Mouse (Mus musculus) limb, embryonic 11.5 days (tissue): ENCODE measurements at regions not wholly inside any gene's neighbourhood (a gene's known extent, or its start where the extent isn't known, plus 50 kb on each side); places are given as distances from the start of the nearest gene placed in this dataset.

Experiments
- ATAC-seq: fragments of 200-750 bp; cut with Nextera tagmentation; 2 replicates; pipeline ENCODE4 v1.8.0; 2017; ENCODE audit warnings: low read depth; ENCODE audit not compliant: insufficient number of reproducible peaks, low FRiP score, low TSS enrichment
- DNase-seq: peaks from one replicate; pipeline ENCODE4 v3.0.0-alpha.2; 2015; ENCODE audit warnings: low spot score
- H3K27ac ChIP-seq: fragments of 300-500 bp; sonication (generic); replicated peaks from 2 replicates; pipeline ENCODE4 v1.5.1; 2014; ENCODE audit warnings: low read depth, mild to moderate bottlenecking, low read length
- H3K27me3 ChIP-seq: fragments of 300-500 bp; sonication (generic); 2 replicates; pipeline ENCODE4 v1.6.1; 2014; ENCODE audit warnings: mild to moderate bottlenecking, low read length, mixed read lengths; ENCODE audit not compliant: control insufficient read depth, insufficient read depth
- H3K36me3 ChIP-seq: fragments of 300-500 bp; sonication (generic); 2 replicates; pipeline ENCODE4 v1.6.1; 2014; ENCODE audit warnings: mild to moderate bottlenecking, low read length, moderate library complexity, mixed read lengths; ENCODE audit not compliant: control insufficient read depth, insufficient read depth
- H3K4me1 ChIP-seq: fragments of 300-500 bp; sonication (generic); 2 replicates; pipeline ENCODE4 v1.6.1; 2014; ENCODE audit warnings: low read length, mixed read lengths; ENCODE audit not compliant: control insufficient read depth, insufficient read depth
- H3K4me2 ChIP-seq: fragments of 300-500 bp; sonication (generic); 2 replicates; pipeline ENCODE4 v1.6.1; 2014; ENCODE audit warnings: low read depth, mild to moderate bottlenecking, moderate library complexity; ENCODE audit not compliant: severe bottlenecking
- H3K4me3 ChIP-seq: fragments of 300-500 bp; sonication (generic); 2 replicates; pipeline ENCODE4 v1.5.1; 2014; ENCODE audit warnings: low read depth, low read length
- H3K9ac ChIP-seq: fragments of 300-500 bp; sonication (generic); 2 replicates; pipeline ENCODE4 v1.6.1; 2014; ENCODE audit warnings: mild to moderate bottlenecking, low read length
- H3K9me3 ChIP-seq: fragments of 300-500 bp; sonication (generic); 2 replicates; pipeline ENCODE4 v1.6.1; 2016; ENCODE audit warnings: low read length; ENCODE audit not compliant: control insufficient read depth
- WGBS: fragments of 180-500 bp; shearing (Covaris S2); extraction: QIAGEN DNeasy Blood & Tissue Kit; methylation state at CpG from one replicate; pipeline ENCODE4 v1.1.7; 2014; 5-methylcytosine and 5-hydroxymethylcytosine counted together

DNA sequence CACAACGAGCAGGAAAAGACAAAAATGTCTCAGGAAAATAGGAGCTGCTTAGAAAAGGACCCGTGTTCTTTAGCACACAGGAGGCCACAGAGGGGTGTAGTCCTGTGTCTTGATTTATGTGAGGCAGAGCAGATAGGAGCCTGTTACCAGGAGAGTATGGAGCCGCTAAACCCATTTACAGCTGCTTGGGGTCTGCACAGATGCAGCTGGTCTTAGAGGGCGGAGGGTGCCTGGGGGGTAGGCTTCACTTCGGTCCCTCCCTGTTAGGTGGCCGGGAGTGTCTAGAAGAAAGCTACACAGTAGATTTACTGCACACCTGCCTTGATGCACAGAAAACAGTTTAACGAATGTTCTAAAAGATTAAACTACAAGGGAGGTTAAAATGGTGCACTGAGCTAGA, 91.4 kb downstream of the Gadd45g start:
- Histone ChIP-seq H3K27ac (no peak overlapping the region), H3K4me3 (no peak overlapping the region), H3K27me3 (no peaks in the 10 kb centered on the region), H3K4me1 (peaks cover 6% of the 10 kb centered on the region), H3K4me2 (no peak overlapping the region), H3K36me3 (no peaks in the 10 kb centered on the region), H3K9me3 (no peaks in the 10 kb centered on the region), H3K9ac (no peak overlapping the region)
- ATAC-seq (no peak), DNase-seq (no peak)
- 24% methylated on average over 7 of the region's 7 CpGs for WGBS

DNA sequence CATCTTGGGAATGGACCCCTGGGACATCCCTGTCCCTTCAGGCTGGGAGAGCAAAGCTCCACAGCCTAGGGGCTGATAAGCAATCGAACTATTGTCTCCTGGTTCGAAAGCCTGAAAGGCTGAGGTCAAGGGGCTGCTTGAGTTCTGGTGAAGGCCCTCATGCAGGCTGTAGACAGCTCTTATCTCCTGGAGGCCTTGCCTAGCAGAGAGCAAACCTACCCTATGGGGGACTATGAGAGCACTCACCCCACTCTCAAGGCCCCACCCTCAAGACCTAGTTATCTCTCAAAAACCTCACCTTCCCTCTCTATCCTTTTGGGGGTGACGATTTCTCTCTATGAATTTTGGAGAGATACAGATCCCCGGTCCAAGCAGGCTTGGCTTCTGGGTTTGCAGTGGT, 92.8 kb downstream of the Gadd45g start:
- H3K9ac ChIP-seq, result no peak overlapping the region
- no peak overlapping the region for H3K4me3 ChIP-seq
- H3K27ac ChIP-seq, result no peak overlapping the region
- WGBS, result 93% methylated on average over 4 of the region's 4 CpGs
- H3K4me2 ChIP-seq, result no peak overlapping the region
- no peaks in the 10 kb centered on the region for H3K9me3 ChIP-seq
- no peaks in the 10 kb centered on the region for H3K27me3 ChIP-seq
- no peaks in the 10 kb centered on the region for H3K36me3 ChIP-seq
- ATAC-seq (no peak), DNase-seq (no peak)
- H3K4me1 ChIP-seq, result peaks cover 6% of the 10 kb centered on the region

DNA sequence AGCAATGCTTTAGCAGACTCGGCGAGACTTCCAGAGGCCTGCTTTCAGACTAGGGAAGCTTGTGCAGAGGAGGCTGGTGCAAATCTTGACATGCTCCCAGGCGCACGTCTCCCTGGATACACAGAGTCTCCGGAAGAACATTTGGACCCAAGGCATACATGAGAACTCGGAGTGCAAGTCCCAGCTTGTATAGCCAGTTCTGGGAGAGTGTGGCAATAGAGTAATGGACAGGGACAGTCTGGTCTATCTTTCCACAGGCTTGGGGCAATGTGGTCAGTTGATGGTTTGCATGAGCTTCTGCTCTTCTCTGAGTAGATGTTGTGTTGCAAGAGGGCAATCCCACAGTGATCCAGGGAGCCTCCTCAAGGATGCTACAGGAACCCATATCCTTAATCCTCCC, 93.2 kb downstream of the Gadd45g start:
- Histone ChIP-seq H3K9ac (no peak overlapping the region), H3K4me2 (no peak overlapping the region), H3K9me3 (no peaks in the 10 kb centered on the region), H3K4me1 (peaks cover 6% of the 10 kb centered on the region), H3K27me3 (no peaks in the 10 kb centered on the region), H3K27ac (no peak overlapping the region), H3K36me3 (no peaks in the 10 kb centered on the region), H3K4me3 (no peak overlapping the region)
- no peak for DNase-seq
- WGBS, result 95% methylated on average over 6 of the region's 6 CpGs
- no peak for ATAC-seq

DNA sequence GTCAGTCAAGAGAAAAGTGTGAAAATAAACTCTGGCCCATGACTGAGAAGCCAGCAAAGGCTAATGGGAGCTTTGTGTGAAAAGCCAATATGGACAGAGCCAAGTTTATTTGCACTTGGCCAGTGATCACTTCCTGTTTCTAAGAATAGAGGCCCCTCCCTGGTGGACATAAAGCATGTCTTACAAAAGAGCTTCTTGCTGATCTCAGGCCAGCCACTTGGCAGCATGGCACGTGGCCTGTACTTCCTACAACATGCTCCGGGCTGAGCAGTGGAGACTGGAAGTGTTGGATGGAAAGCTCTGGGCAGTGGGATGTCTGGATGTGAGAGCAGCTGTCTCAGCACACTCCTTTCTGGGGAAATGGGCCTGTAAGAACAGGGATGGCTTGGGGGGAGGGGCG, 99.7 kb downstream of the Gadd45g start:
- Histone ChIP-seq H3K27me3 (0 out of 2 replicates have a peak, but pooled peaks cover 2% of the 10 kb centered on the region), H3K36me3 (no peaks in the 10 kb centered on the region), H3K4me3 (no peak overlapping the region), H3K4me1 (no peaks in the 10 kb centered on the region), H3K4me2 (no peak overlapping the region), H3K9ac (no peak overlapping the region), H3K27ac (no peak overlapping the region), H3K9me3 (no peaks in the 10 kb centered on the region)
- DNase-seq, result no peak
- WGBS, result 78% methylated on average over 3 of the region's 3 CpGs
- ATAC-seq, result no peak

DNA sequence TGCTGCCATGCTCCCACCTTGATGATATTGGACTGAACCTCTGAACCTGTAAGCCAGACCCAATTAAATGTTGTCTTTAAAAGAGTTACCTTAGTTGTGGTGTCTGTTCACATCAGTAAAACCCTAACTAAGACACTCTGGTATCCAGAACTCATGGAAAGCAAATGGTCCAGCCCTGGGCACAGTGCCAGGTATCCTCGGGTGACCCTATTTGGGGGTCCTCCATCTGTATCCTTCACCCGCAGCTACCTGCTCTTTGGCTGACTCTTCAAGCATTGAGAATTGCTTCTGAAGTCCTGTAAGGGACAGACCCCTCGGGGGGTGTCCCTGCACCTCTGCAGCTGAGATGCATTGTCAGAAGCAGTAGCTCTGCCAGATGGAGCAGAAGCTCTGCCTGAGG, 102.4 kb downstream of the Gadd45g start:
- 85% methylated on average over 3 of the region's 3 CpGs for WGBS
- no peaks in the 10 kb centered on the region for H3K9me3 ChIP-seq
- H3K27me3 ChIP-seq, result 0 out of 2 replicates have a peak, but pooled peaks cover 2% of the 10 kb centered on the region
- H3K27ac ChIP-seq, result no peak overlapping the region
- H3K4me3 ChIP-seq, result no peak overlapping the region
- no peak for DNase-seq
- no peak overlapping the region for H3K4me2 ChIP-seq
- H3K4me1 ChIP-seq, result peaks cover 7% of the 10 kb centered on the region; the same call in 1 of the 2 replicates
- no peak overlapping the region for H3K9ac ChIP-seq
- ATAC-seq, result no peak
- no peaks in the 10 kb centered on the region for H3K36me3 ChIP-seq

DNA sequence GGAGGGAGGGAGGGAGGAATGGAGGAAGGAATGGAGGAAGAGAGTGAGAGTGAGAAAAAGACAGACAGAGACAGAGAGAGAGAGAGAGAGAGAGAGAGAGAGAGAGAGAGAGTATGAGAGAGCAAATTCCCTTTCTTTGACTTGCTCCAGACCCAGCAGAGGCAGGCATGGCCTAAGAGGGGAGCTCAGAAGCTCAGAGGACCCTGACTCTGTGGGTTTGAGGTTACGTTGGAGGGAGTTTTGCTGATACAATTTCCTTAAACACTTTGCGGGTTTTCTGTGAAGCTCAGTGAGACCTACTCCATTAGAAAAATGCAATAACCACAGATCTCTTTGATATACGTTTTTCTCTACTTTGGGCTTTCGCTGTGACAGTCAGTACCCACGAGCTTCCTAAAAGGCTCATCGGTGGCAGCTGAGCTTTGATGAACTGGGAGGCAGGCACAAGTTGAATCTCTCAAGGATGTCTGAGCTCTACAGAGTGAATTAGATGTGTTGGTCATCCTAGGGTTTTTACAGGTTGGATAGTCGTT, 105.1 kb downstream of the Gadd45g start:
- no peak overlapping the region for H3K4me2 ChIP-seq
- H3K9ac ChIP-seq, result no peak overlapping the region
- no peak for ATAC-seq
- H3K27me3 ChIP-seq, result 0 out of 2 replicates have a peak, but pooled peaks cover 2% of the 10 kb centered on the region
- H3K9me3 ChIP-seq, result no peaks in the 10 kb centered on the region
- DNase-seq, result no peak
- H3K4me1 ChIP-seq, result peaks cover 7% of the 10 kb centered on the region; the same call in 1 of the 2 replicates
- no peak overlapping the region for H3K27ac ChIP-seq
- no peaks in the 10 kb centered on the region for H3K36me3 ChIP-seq
- 89% methylated on average over 7 of the region's 7 CpGs for WGBS
- no peak overlapping the region for H3K4me3 ChIP-seq

DNA sequence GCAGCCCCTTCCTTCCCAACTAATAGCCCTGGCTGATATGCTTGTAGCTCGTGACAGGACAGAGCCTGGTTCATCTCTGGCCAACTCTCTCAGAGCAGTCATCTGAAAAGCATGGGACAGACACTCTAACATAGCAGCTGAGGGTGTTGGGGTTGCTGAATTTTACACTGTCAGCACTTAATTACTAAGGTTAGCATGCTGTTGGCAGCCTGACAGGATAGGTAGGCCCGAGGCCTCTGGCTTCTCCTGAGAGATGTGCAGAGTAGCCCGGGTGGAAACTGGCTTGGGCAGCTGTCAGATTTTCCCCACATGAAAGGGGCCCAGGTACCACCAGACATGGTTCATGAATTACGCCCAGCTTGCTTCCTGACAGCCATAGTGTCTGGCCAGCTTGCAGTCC, 106.6 kb downstream of the Gadd45g start:
- DNase-seq (no peak), ATAC-seq (no peak)
- H3K9ac ChIP-seq, result no peak overlapping the region
- H3K4me2 ChIP-seq, result no peak overlapping the region
- WGBS, result 34% methylated on average over 4 of the region's 4 CpGs
- no peaks in the 10 kb centered on the region for H3K36me3 ChIP-seq
- H3K27ac ChIP-seq, result no peak overlapping the region
- peaks cover 7% of the 10 kb centered on the region; the same call in 1 of the 2 replicates for H3K4me1 ChIP-seq
- no peaks in the 10 kb centered on the region for H3K27me3 ChIP-seq
- H3K9me3 ChIP-seq, result no peaks in the 10 kb centered on the region
- no peak overlapping the region for H3K4me3 ChIP-seq

DNA sequence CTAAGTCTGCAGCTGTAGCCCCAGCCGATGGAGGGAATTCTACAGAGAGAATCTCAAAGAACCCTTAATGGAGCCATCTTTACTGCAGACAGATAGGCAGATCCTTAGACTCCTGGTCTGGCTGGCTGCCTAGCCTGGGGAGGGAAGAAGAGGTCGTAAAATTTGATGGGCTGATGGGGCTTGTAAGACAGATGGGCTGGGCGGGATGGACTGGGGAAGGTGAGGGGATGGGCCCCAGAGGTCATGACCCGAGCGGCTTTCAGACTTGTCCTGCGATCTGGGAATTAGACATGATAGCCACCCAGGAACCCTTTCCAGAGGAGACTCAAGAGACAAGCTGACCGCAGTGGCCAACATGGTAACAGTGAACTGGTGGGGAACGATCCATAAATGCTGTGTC, 107.1 kb downstream of the Gadd45g start:
- DNase-seq (no peak), ATAC-seq (no peak)
- Histone ChIP-seq H3K27ac (no peak overlapping the region), H3K4me3 (no peak overlapping the region), H3K36me3 (no peaks in the 10 kb centered on the region), H3K9ac (no peak overlapping the region), H3K4me2 (no peak overlapping the region), H3K27me3 (no peaks in the 10 kb centered on the region), H3K9me3 (no peaks in the 10 kb centered on the region), H3K4me1 (peaks cover 7% of the 10 kb centered on the region; the same call in 1 of the 2 replicates)
- WGBS, result 23% methylated on average over 8 of the region's 8 CpGs

DNA sequence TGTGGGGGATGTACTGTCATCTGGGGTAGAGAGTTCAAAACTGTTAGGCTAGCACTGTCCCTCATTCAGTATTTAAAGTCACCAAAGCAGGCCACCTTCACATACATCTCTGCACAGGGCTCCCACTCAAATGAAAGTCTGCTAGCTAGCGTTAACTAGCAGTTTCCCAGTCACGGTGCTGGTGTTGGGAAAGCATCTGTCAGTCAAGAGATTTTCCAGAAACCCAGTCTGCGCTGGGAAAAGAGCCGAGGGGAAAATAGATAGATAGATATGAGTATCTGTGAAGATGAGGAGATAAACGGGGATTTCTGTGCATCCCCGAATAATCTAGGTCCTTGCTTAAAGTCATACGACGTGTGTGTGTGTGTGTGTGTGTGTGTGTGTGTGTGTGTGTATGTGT, 110.6 kb downstream of the Gadd45g start:
- Histone ChIP-seq H3K36me3 (no peaks in the 10 kb centered on the region), H3K4me1 (peaks cover 7% of the 10 kb centered on the region; the same call in 1 of the 2 replicates)

More for the DNA sequence above, 110.6 kb downstream of the Gadd45g start:
- H3K4me2 ChIP-seq, result no peak overlapping the region
- DNase-seq (no peak), ATAC-seq (no peak)
- H3K4me3 ChIP-seq, result no peak overlapping the region
- H3K27me3 ChIP-seq, result no peaks in the 10 kb centered on the region
- H3K9me3 ChIP-seq, result no peaks in the 10 kb centered on the region
- no peak overlapping the region for H3K27ac ChIP-seq
- 63% methylated on average over 8 of the region's 8 CpGs for WGBS
- H3K9ac ChIP-seq, result no peak overlapping the region
